Mouse (Mus musculus) heart, adult 2 months (tissue): ENCODE data around the gene Gucy2c. TPM values are rescaled to one million over a fixed set of nuclear protein-coding genes. Genes with fewer than 3 reads are reported as not detected.
A peak's percentile ranks its signal among the peaks of the same experiment; 100 is the strongest.

Experiments used
- DNase-seq, 2 experiments: peaks; one replicate each; pipeline ENCODE4 v3.0.0; 2021
- H3K27ac ChIP-seq: fragments of 200-600 bp; 2 replicates; pipeline ENCODE4 v1.8.1; 2022
- H3K27me3 ChIP-seq: fragments of 200-500 bp; 2 replicates; pipeline ENCODE4 v1.6.1; 2012; ENCODE audit warnings: mild to moderate bottlenecking, low read length, inconsistent platforms, mixed read lengths; ENCODE audit not compliant: control insufficient read depth, insufficient read depth
- H3K36me3 ChIP-seq: fragments of 200-500 bp; 2 replicates; pipeline ENCODE4 v1.6.1; 2012; ENCODE audit warnings: low read length, inconsistent platforms; ENCODE audit not compliant: control insufficient read depth, insufficient read depth
- H3K4me1 ChIP-seq: fragments of 200-500 bp; 2 replicates; pipeline ENCODE4 v1.6.1; 2011; ENCODE audit warnings: low read length; ENCODE audit not compliant: control insufficient read depth, insufficient read depth
- H3K4me3 ChIP-seq: fragments of 200-600 bp; 2 replicates; pipeline ENCODE4 v1.8.1; 2022
- H3K79me2 ChIP-seq: fragments of 200-500 bp; replicated peaks from 2 replicates; pipeline ENCODE4 v1.6.1; 2012; ENCODE audit warnings: mild to moderate bottlenecking, inconsistent platforms, low read length, moderate library complexity, mixed read lengths; ENCODE audit not compliant: control insufficient read depth, insufficient read depth
- H3K9ac ChIP-seq: fragments of 200-500 bp; 2 replicates; pipeline ENCODE4 v1.6.1; 2012; ENCODE audit warnings: low read depth, mild to moderate bottlenecking, control low read depth, inconsistent platforms, low read length, mixed read lengths
- CTCF ChIP-seq: fragments of 200-600 bp; IDR thresholded peaks from 2 replicates; pipeline ENCODE4 v1.8.1; 2022; ENCODE audit warnings: antibody characterized with exemption, mild to moderate bottlenecking, moderate library complexity
- EP300 ChIP-seq: fragments of 200-500 bp; IDR thresholded peaks from 2 replicates; pipeline ENCODE4 v1.6.1; 2011; ENCODE audit warnings: low read depth, low read length, control low read depth; ENCODE audit not compliant: insufficient read depth
- POLR2A ChIP-seq: fragments of 200-500 bp; IDR thresholded peaks from 2 replicates; pipeline ENCODE4 v1.6.1; 2011; ENCODE audit warnings: mild to moderate bottlenecking, low read depth, low read length, control low read depth; ENCODE audit not compliant: insufficient read depth
- WGBS: fragments of 180-500 bp; shearing (Covaris S2); methylation state at CpG from one replicate; pipeline ENCODE4 v1.1.7; 2018; 5-methylcytosine and 5-hydroxymethylcytosine counted together
- intact Hi-C: fragments of 180-260 bp; cut with DNase I; formaldehyde crosslinking; loops from one replicate; pipeline ENCODE4 v1.15.1; 2025
- polyA plus RNA-seq: library from polyadenylated mRNA; depleted of rRNA; stranded (reverse); fragments of >200 nt; gene quantifications from 2 replicates; pipeline ENCODE4 v1.2.3, GENCODE M21; 2012
- total RNA-seq, 2 experiments: library from RNA; stranded (reverse); gene quantifications; 2 replicates each; pipeline ENCODE4 v1.2.3; 2021

Gucy2c gene
- total and polyA plus RNA-seq, 3 experiments: not detected

DNA sequence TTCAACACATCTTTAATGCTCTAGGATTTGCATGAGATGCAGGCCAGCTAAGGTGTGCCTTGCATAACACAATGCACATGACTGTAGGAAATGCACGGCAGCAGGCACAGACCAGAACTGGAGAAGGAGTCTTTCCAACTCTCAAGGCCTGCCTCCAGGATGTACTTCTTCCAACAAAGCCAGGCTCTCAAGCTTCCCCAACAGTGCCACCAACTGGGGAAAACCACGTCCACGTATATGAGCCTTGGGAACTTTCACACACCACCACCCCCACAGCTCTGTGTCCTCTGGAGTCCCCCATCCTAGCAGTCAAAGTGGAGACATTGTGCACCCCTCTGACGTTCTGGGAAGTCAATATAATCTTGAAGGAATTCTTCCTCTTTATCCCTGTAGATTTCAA lies 31.6 kb upstream of the Gucy2c start:
- H3K36me3 ChIP-seq: 0 out of 2 replicates have a peak, but pooled peaks cover 3% of the 10 kb centered on the region
- intact Hi-C loops: no loop called here
- H3K4me3 ChIP-seq: no peak overlapping the region
- 21% methylated on average over 4 of the region's 4 CpGs for WGBS
- no peak overlapping the region for H3K27ac ChIP-seq
- no peaks in the 10 kb centered on the region for H3K79me2 ChIP-seq
- no peak for DNase-seq
- no peaks in the 10 kb centered on the region for H3K27me3 ChIP-seq
- TF ChIP-seq EP300 (no peak), CTCF (peak; percentile 46), POLR2A (no peak)
- H3K9ac ChIP-seq: no peak overlapping the region
- no peaks in the 10 kb centered on the region; the same call in 1 of the 2 replicates for H3K4me1 ChIP-seq

DNA sequence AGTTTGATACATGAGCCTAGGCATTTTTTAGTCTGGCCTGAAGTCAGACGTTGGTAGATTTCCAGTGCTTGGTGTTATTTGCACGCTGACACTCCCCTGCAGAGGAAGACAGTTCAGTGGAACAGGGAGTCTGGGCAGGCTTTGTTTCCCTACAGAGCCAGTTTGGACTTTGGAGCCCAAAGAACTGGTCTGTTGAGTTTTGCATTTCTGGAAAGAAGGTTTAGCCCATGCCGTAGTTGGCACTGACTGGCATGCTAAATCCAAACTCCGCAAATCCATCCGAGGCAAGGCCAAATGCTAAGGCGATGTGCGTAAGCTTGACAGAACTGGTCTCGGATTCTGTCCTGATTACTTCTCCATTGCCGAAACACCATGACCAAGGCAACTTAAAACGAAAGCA lies 29.6 kb upstream of the Gucy2c start:
- WGBS: 88% methylated on average over 10 of the region's 10 CpGs
- Histone ChIP-seq H3K27ac (no peak overlapping the region), H3K4me1 (no peaks in the 10 kb centered on the region; the same call in 1 of the 2 replicates), H3K4me3 (no peak overlapping the region), H3K27me3 (no peaks in the 10 kb centered on the region), H3K9ac (no peak overlapping the region), H3K79me2 (no peaks in the 10 kb centered on the region), H3K36me3 (0 out of 2 replicates have a peak, but pooled peaks cover 3% of the 10 kb centered on the region)
- TF ChIP-seq POLR2A (no peak), EP300 (no peak), CTCF (no peak)
- intact Hi-C loops: no loop called here
- no peak for DNase-seq

DNA sequence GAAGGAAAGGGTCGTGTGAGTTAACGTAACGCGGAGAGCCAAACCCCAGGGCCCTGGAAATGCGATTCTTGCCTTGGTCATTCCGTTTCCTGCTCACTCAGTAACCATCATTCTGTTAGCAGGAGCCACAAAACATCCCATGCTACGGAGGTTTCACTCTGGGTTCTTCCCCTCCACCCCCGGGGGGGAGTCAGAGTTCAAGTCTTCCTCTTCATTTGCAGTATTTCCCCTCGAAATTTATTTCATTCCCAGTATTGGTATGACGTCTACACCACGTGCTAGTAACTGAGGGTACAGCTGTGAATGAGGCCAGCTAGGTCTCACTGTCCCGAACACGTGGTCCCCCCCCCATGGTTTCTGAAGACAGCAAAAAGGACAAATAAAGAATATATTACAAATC lies 28.1 kb upstream of the Gucy2c start:
- TF ChIP-seq EP300 (no peak), POLR2A (no peak), CTCF (no peak)
- Histone ChIP-seq H3K36me3 (no peaks in the 10 kb centered on the region), H3K4me1 (peaks cover 1% of the 10 kb centered on the region; the same call in 1 of the 2 replicates), H3K79me2 (no peaks in the 10 kb centered on the region), H3K4me3 (peak overlapping the region; percentile 79; the same call in 1 of the 2 replicates), H3K27me3 (no peaks in the 10 kb centered on the region), H3K9ac (no peak overlapping the region), H3K27ac (no peak overlapping the region)
- 58% methylated on average over 13 of the region's 13 CpGs for WGBS
- DNase-seq: no peak
- intact Hi-C loops: no loop called here

DNA sequence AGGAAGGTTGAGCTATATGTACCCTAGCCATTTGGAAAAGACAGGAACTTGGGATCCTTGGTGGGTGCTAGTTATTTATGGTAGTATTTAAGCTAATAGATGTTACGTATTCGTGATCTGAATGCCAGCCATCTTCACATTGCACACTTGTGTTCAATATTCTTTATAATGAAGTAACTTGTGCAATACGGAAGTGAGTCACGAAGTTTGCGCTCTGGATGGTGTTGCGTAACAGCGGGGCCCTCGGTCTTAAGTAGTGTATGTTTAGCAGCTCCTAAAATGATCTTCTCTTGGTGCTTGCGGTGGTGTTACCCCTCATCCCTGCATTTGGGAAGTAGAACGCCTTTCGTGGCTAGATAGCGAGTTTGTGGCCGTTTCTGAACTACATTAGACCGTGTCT lies 27.5 kb upstream of the Gucy2c start:
- TF ChIP-seq POLR2A (no peak), EP300 (0 out of 2 replicates have a peak, but pooled peaks have one; percentile 36), CTCF (no peak)
- peak overlapping the region; percentile 54; the same call in 1 of the 2 replicates for H3K27ac ChIP-seq
- no peaks in the 10 kb centered on the region for H3K79me2 ChIP-seq
- peak; percentile 52 to 64 for DNase-seq
- peaks cover 1% of the 10 kb centered on the region; the same call in 1 of the 2 replicates for H3K4me1 ChIP-seq
- intact Hi-C loops: no loop called here
- peak overlapping the region; percentile 82; the same call in 1 of the 2 replicates for H3K9ac ChIP-seq
- no peaks in the 10 kb centered on the region for H3K36me3 ChIP-seq
- 17% methylated on average over 14 of the region's 14 CpGs for WGBS
- no peaks in the 10 kb centered on the region for H3K27me3 ChIP-seq
- H3K4me3 ChIP-seq: peak overlapping the region; percentile 79

DNA sequence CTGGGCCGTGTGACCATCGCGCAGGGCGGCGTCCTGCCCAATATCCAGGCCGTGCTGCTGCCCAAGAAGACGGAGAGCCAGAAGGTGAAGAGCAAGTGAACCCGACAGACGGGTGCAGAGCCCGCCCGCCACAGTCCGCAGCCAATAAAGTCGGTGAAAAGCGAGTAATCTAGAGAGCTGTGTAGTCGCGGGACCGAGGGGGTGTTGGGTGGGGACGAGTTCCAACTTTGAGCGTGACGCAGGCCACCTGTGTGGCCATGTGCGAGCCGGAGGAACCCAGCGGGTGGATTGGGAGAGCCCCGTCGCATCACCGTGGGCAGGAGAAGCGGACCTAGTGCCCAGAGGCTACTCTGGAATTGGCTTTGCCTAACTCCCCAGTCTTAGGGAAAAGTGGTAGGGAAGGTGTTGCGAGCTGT lies 27.1 kb upstream of the Gucy2c start:
- intact Hi-C loops: no loop called here
- under 1% methylated on average over 28 of the region's 28 CpGs for WGBS
- no peaks in the 10 kb centered on the region for H3K27me3 ChIP-seq
- peak overlapping the region; percentile 82 for H3K9ac ChIP-seq
- H3K4me3 ChIP-seq: peak overlapping the region; percentile 79
- no peak for TF ChIP-seq CTCF
- no peak for TF ChIP-seq POLR2A
- no peak for TF ChIP-seq EP300
- H3K4me1 ChIP-seq: peaks cover 1% of the 10 kb centered on the region; the same call in 1 of the 2 replicates
- no peaks in the 10 kb centered on the region for H3K36me3 ChIP-seq
- peak overlapping the region; percentile 54 for H3K27ac ChIP-seq
- no peaks in the 10 kb centered on the region for H3K79me2 ChIP-seq
- DNase-seq: no peak

DNA sequence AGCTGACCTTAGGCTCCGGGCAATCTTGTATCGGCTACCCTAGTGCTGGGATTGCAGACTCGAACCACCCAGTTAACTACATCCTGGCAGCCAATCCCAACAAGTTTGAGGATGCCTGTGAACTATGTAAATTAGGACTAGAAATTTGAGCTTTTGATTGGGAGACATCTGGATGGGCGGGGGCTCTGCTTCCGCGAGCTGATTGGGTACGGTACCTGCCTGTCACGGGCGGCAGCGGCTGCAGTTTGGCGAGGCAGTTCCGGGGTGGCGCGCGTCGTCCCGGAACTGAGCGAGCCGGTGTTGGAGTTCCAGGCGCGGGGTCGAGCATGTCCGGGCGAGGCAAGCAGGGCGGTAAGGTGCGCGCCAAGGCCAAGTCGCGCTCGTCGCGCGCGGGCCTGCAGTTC lies 26.5 kb upstream of the Gucy2c start, which contains the start of gene H2afj:
TSS of gene H2afj (plus strand) at position 231 of the 404 bp plus-strand sequence.
- Histone ChIP-seq H3K9ac (peak within 1 kb of the TSS; percentile 82), H3K27me3 (no peaks in the 10 kb centered on the region), H3K79me2 (no peaks in the 10 kb centered on the region), H3K4me3 (peak within 1 kb of the TSS; percentile 79), H3K27ac (peak within 1 kb of the TSS; percentile 75), H3K4me1 (peaks cover 4% of the 10 kb centered on the region), H3K36me3 (no peaks in the 10 kb centered on the region)
- peak; percentile 98 to 100 for DNase-seq
- TF ChIP-seq CTCF: no peak
- TF ChIP-seq EP300: peak; percentile 47; the same call in 1 of the 2 replicates
- TF ChIP-seq POLR2A: peak; percentile 53
- under 1% methylated on average over 27 of the region's 34 CpGs for WGBS
- intact Hi-C loops: no loop called here
